Mouse (Mus musculus) stomach, embryonic 14.5 days (tissue): Measurements from ENCODE around the gene Myo19. TPM values are rescaled to one million over a fixed set of nuclear protein-coding genes. Genes with fewer than 3 reads are reported as not detected.
"Not testable (repeated sequence)": the region's sequence is repeated elsewhere in the genome, so short reads cannot be mapped to it uniquely, and the experiment has no call there.

ENCODE experiments used
- ATAC-seq: fragments of 200-750 bp; cut with Nextera tagmentation; 2 replicates; pipeline ENCODE4 v1.8.0; 2017; ENCODE audit warnings: low read depth, moderate TSS enrichment; ENCODE audit not compliant: insufficient number of reproducible peaks, insufficient read depth, low FRiP score
- H3K27ac ChIP-seq: fragments of 300-500 bp; sonication (generic); 2 replicates; pipeline ENCODE4 v1.5.1; 2014; ENCODE audit warnings: mild to moderate bottlenecking, low read length, moderate library complexity, mixed read lengths
- H3K27me3 ChIP-seq: fragments of 300-500 bp; sonication (generic); 2 replicates; pipeline ENCODE4 v1.6.1; 2014; ENCODE audit warnings: low read length, control low read depth, mixed read lengths; ENCODE audit not compliant: control insufficient read depth, insufficient read depth
- H3K36me3 ChIP-seq: fragments of 300-500 bp; sonication (generic); 2 replicates; pipeline ENCODE4 v1.6.1; 2014; ENCODE audit warnings: mild to moderate bottlenecking, control low read depth, low read length, moderate library complexity, mixed read lengths; ENCODE audit not compliant: control insufficient read depth, insufficient read depth
- H3K4me1 ChIP-seq: fragments of 300-500 bp; sonication (generic); 2 replicates; pipeline ENCODE4 v1.6.1; 2014; ENCODE audit warnings: low read length, control low read depth, mixed read lengths; ENCODE audit not compliant: control insufficient read depth, insufficient read depth
- H3K4me2 ChIP-seq: fragments of 300-500 bp; sonication (generic); replicated peaks from 2 replicates; pipeline ENCODE4 v1.6.1; 2014; ENCODE audit warnings: low read depth, low read length, control low read depth
- H3K4me3 ChIP-seq: fragments of 300-500 bp; sonication (generic); 2 replicates; pipeline ENCODE4 v1.5.1; 2014; ENCODE audit warnings: low read depth, low read length, control low read depth
- H3K9ac ChIP-seq: fragments of 300-500 bp; sonication (generic); replicated peaks from 2 replicates; pipeline ENCODE4 v1.6.1; 2014; ENCODE audit warnings: low read depth, mild to moderate bottlenecking, control low read depth, low read length, moderate library complexity, mixed read lengths
- H3K9me3 ChIP-seq: fragments of 300-500 bp; sonication (generic); 2 replicates; pipeline ENCODE4 v1.6.1; 2016; ENCODE audit warnings: low read depth, low read length, control low read depth; ENCODE audit not compliant: control insufficient read depth
- WGBS: fragments of 180-500 bp; shearing (Covaris S2); extraction: QIAGEN DNeasy Blood & Tissue Kit; methylation state at CpG from one replicate; pipeline ENCODE4 v1.1.7; 2014; 5-methylcytosine and 5-hydroxymethylcytosine counted together
- polyA plus RNA-seq: library from polyadenylated mRNA; unstranded; fragments of >200 nt; fragmentation: Nextera tagmentation; extraction: Ambion mirVana; gene quantifications from 2 replicates; pipeline ENCODE4 v1.2.1, GENCODE M21; 2014

The Myo19 gene
- polyA plus RNA-seq, 1 experiment from 2014 or later, result 9.3 TPM

GRCm38 (mm10) chr11:84869537-84870232 is 10.3 kb upstream of the Myo19 start:
- Histone ChIP-seq H3K27me3 (no peaks in the 10 kb centered on the region), H3K9me3 (no peaks in the 10 kb centered on the region), H3K4me3 (peak overlapping the region; percentile 95), H3K4me1 (peaks cover 12% of the 10 kb centered on the region), H3K36me3 (peaks cover 3% of the 10 kb centered on the region; the same call in 1 of the 2 replicates), H3K9ac (peak overlapping the region; percentile 82), H3K4me2 (peak overlapping the region; percentile 72), H3K27ac (peak overlapping the region; percentile 95)
- under 1% methylated on average over 61 of the region's 61 CpGs for WGBS
- ATAC-seq, result peak; percentile 78

DNA sequence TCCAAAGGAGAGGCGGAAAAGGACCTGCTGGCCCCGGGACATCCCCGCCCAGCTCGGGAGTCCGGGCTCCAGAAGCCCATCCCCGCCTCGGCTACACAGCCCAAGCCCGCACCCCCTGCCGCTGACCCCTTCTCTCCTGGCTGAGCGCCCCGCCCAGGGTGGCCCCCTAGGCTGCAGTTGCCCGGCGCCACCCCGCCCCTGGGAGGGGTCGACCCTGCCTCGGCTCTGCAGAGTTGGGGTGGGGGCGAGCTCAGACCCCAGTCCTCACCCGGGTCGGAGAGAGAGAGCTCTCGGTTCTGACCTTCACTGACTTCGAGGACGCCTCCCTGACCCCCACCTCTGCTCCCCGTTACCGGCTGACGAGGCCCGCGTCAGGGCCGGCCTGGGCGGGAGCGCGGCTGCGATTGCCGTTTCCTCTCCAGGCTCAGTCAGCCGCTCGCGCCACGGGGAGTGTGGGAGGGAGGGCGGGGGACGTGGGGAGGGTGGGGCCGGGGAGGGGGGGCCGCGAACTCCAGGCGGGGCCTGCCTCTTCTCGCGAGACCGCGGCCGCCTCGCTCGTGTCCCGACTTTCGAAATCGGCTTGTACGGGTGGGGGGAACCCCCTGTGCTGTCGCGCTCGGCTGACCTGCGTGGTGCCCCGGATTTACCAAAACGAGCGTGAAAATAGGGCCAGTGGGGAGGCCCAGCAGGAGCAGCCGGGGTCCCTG is 9.5 kb upstream of the Myo19 start, which contains the start of gene Ggnbp2:
Ggnbp2 (minus strand) TSS at position 481 of the 707 bp plus-strand sequence.
- under 1% methylated on average over 43 of the region's 62 CpGs for WGBS
- H3K36me3 ChIP-seq, result peaks cover 3% of the 10 kb centered on the region; the same call in 1 of the 2 replicates
- H3K9ac ChIP-seq, result peak within 1 kb of the TSS; percentile 86
- H3K4me3 ChIP-seq, result peak within 1 kb of the TSS; percentile 95
- peak; percentile 91 for ATAC-seq
- H3K27me3 ChIP-seq, result no peaks in the 10 kb centered on the region
- no peaks in the 10 kb centered on the region for H3K9me3 ChIP-seq
- H3K4me1 ChIP-seq, result peaks cover 10% of the 10 kb centered on the region
- H3K4me2 ChIP-seq, result peak within 1 kb of the TSS; percentile 72
- peak within 1 kb of the TSS; percentile 99 for H3K27ac ChIP-seq

DNA sequence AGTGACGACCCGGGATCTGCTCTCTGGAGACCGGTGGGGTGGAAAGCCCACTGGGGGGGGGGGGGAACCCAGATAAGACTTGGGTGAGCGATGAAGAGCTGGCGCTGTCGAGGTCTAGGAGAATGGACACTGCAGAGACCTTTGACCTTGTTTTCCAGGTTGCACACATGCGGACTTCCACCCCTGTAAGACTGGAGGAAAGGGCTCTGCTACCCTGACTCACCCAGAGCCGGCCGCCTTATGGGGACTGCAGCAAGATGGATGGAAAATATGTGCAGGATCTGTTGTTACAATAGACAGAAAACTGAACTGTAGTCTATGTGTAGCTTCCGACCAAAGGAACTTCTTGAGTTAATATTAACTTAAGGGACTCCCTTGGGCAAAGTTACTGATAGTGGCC is 8.9 kb upstream of the Myo19 start:
- ATAC-seq, result peak; percentile 40; the same call in 1 of the 2 replicates
- WGBS, result 0% methylated on average over 10 of the region's 10 CpGs

DNA sequence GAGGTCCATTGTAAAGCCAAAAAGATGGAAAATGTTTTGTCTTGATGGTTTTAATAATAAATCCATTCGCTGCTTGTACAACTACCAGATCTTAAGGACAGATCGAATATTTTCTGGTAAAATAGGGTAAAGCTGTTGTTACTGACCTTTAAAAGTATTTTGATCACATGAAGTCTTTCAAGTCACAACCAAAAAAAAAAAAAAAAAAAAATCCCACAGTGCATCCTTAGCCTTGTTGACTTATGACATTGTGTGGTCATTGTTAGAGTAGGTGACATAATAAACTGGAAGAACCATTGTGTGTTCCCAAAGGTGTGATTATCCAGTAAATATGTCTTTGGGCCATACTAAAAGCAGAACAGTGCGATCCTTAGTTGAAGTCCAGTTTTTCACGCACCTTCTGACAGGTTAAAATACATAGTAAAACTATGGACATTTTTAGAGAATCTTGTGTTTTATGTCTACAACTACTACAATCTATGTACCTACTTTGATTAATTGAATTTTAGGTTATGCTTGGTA is 8.3 kb upstream of the Myo19 start:
- H3K36me3 ChIP-seq, result no peaks in the 10 kb centered on the region; the same call in 1 of the 2 replicates
- peak overlapping the region; percentile 99 for H3K27ac ChIP-seq
- no peaks in the 10 kb centered on the region for H3K9me3 ChIP-seq
- no peak for ATAC-seq
- H3K27me3 ChIP-seq, result no peaks in the 10 kb centered on the region
- peak overlapping the region; percentile 86 for H3K9ac ChIP-seq
- peaks cover 5% of the 10 kb centered on the region; the same call in 1 of the 2 replicates for H3K4me1 ChIP-seq
- peak overlapping the region; percentile 50 for H3K4me2 ChIP-seq
- H3K4me3 ChIP-seq, result peak overlapping the region; percentile 95
- WGBS, result 76% methylated on average over 4 of the region's 4 CpGs

More for the DNA sequence above, 8.9 kb upstream of the Myo19 start:
- H3K27ac ChIP-seq, result peak overlapping the region; percentile 99
- H3K4me3 ChIP-seq, result peak overlapping the region; percentile 95
- no peaks in the 10 kb centered on the region for H3K27me3 ChIP-seq
- H3K9ac ChIP-seq, result peak overlapping the region; percentile 86
- peaks cover 8% of the 10 kb centered on the region; the same call in 1 of the 2 replicates for H3K4me1 ChIP-seq
- H3K9me3 ChIP-seq, result no peaks in the 10 kb centered on the region
- peaks cover 3% of the 10 kb centered on the region; the same call in 1 of the 2 replicates for H3K36me3 ChIP-seq
- H3K4me2 ChIP-seq, result peak overlapping the region; percentile 50

GRCm38 (mm10) chr11:84873042-84873833 is 6.7 kb upstream of the Myo19 start:
- Histone ChIP-seq H3K27me3 (no peaks in the 10 kb centered on the region), H3K9me3 (no peaks in the 10 kb centered on the region), H3K4me2 (no peak overlapping the region), H3K27ac (no peak overlapping the region), H3K9ac (no peak overlapping the region), H3K4me1 (no peaks in the 10 kb centered on the region), H3K36me3 (no peaks in the 10 kb centered on the region), H3K4me3 (no peak overlapping the region)
- WGBS, result 84% methylated on average over 1 of the region's 1 CpGs
- ATAC-seq, result no peak

- not testable (repeated sequence) for H3K27me3 ChIP-seq, H3K9ac ChIP-seq, H3K4me1 ChIP-seq, H3K4me2 ChIP-seq, ATAC-seq, H3K9me3 ChIP-seq, H3K4me3 ChIP-seq, H3K27ac ChIP-seq, H3K36me3 ChIP-seq
- no CpG with 5 or more reads among the region's 1 CpGs for WGBS
Observed at GRCm38 (mm10) chr11:84876020-84876419, 3.9 kb upstream of the Myo19 start.

DNA sequence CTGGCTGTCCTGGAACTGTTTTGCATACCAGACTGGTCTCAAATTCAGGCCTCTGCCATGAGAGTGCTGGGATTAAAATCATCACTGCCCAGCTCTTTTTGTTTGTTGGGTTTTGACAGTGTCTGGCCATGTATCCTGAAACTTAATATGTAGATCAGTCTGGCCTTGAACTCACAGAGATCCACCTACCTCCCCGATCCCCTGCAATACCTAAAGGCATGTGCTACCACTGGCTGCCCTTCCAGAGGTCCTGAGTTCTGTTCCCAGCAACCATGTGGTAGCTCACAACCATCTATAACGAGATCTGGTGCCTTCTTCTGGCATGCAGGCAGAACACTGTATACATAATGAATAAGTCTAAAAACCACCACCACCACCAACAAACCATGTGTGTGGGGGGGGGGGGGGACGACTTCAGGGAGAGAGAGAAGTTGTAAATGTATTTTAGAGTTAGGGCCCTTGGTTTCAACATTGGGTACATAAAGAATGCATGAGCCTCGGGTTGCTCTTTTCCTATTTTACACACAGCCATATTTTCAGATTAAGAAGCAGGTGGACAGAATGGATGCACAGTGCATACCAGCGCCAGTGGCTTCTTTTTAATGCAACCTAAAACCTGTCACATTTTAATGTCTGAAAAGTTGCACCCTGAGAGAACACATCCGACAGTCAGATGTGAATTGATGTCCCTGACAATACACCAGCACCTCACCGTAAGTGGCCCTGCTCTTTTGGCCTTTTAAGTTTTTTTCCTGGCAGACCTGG is 759 bp upstream of the Myo19 start:
- H3K4me3 ChIP-seq, result peak overlapping the region; percentile 87
- peaks cover 12% of the 10 kb centered on the region; the same call in 1 of the 2 replicates for H3K4me1 ChIP-seq
- H3K27ac ChIP-seq, result peak overlapping the region; percentile 93
- no peaks in the 10 kb centered on the region for H3K27me3 ChIP-seq
- no peak for ATAC-seq
- 0 out of 2 replicates have a peak, but pooled peaks cover 4% of the 10 kb centered on the region for H3K36me3 ChIP-seq
- peak overlapping the region; percentile 88 for H3K4me2 ChIP-seq
- H3K9ac ChIP-seq, result peak overlapping the region; percentile 74
- WGBS, result 23% methylated on average over 7 of the region's 7 CpGs
- no peaks in the 10 kb centered on the region for H3K9me3 ChIP-seq
